ENCODE assay signal across 30 mouse cellular contexts in genomic region chr12:116362091-116362490, GRCm38 (mm10).
"Had no signal": no experiment of that assay in that cellular context is flagged by ENCODE, and none has a peak within 500 bp of the region (broad histone marks: within the 10 kb centered on the region; RNA-seq: fewer than 3 reads in every experiment).

No protein-coding gene starts in this region.

- H3K9me3 ChIP-seq: heart, embryonic 10.5 days; heart, embryonic 12.5 days; heart, embryonic 13.5 days; heart, embryonic 15.5 days; hindbrain, embryonic 10.5 days; hindbrain, embryonic 12.5 days; hindbrain, embryonic 13.5 days; hindbrain, embryonic 15.5 days; intestine, embryonic 15.5 days; kidney, embryonic 15.5 days had no signal

- H3K4me1 ChIP-seq: heart, embryonic 10.5 days; heart, embryonic 12.5 days; heart, embryonic 13.5 days; heart, embryonic 15.5 days; hindbrain, embryonic 10.5 days; hindbrain, embryonic 12.5 days; hindbrain, embryonic 13.5 days; hindbrain, embryonic 15.5 days; intestine, embryonic 15.5 days; kidney, embryonic 15.5 days had no signal

- H3K4me3 ChIP-seq: heart, embryonic 10.5 days; heart, embryonic 12.5 days; heart, embryonic 13.5 days; heart, embryonic 15.5 days; hindbrain, embryonic 10.5 days; hindbrain, embryonic 12.5 days; hindbrain, embryonic 13.5 days; hindbrain, embryonic 15.5 days; intestine, embryonic 15.5 days; kidney, embryonic 15.5 days; layer of hippocampus, adult 2 months had no signal

- H3K9ac ChIP-seq: heart, embryonic 12.5 days; heart, embryonic 13.5 days; heart, embryonic 15.5 days; hindbrain, embryonic 12.5 days; hindbrain, embryonic 13.5 days; hindbrain, embryonic 14.5 days; hindbrain, embryonic 15.5 days; intestine, embryonic 15.5 days; kidney, embryonic 15.5 days had no signal

- H3K27ac ChIP-seq: heart, embryonic 10.5 days; heart, embryonic 13.5 days; heart, embryonic 15.5 days; hindbrain, embryonic 10.5 days; hindbrain, embryonic 12.5 days; hindbrain, embryonic 13.5 days; hindbrain, embryonic 14.5 days; hindbrain, embryonic 15.5 days; hindbrain, postnatal 0 days; intestine, embryonic 15.5 days; kidney, embryonic 15.5 days; kidney, postnatal 0 days; layer of hippocampus, adult 2 months had no signal

- H3K27me3 ChIP-seq: heart, embryonic 12.5 days; heart, embryonic 13.5 days; heart, embryonic 15.5 days; hindbrain, embryonic 12.5 days; hindbrain, embryonic 13.5 days; hindbrain, embryonic 15.5 days; intestine, embryonic 15.5 days; kidney, embryonic 15.5 days had no signal

- DNase-seq: heart, postnatal 10 days; heart, postnatal 14 days; heart, postnatal 36 days; heart, postnatal 4 days; kidney, adult 11 months; kidney, adult 18-20 months; kidney, adult 2 months; kidney, adult 8-10 months; kidney, adult 9 months; kidney, postnatal 10 days; kidney, postnatal 14 days; kidney, postnatal 25 days; kidney, postnatal 36 days; kidney, postnatal 4 days; layer of hippocampus, adult 9-11 months; layer of hippocampus, postnatal 36 days had no signal
